Mouse (Mus musculus): ENCODE data around the gene Drap1.

The Drap1 gene

GRCm38 (mm10) chr19:5374748-5375147 lies 50.0 kb downstream of the Drap1 start:
- no peak for DNase-seq

- no peak for DNase-seq
These were observed 50.6 kb downstream of the Drap1 start for GRCm38 (mm10) chr19:5374177-5374576.

Measured in cerebellum, adult 11-12 months (tissue).